Mouse (Mus musculus) adrenal gland, adult (tissue): ENCODE results near the gene Klf13.

ENCODE experiments used
- DNase-seq, 2 experiments: peaks; one replicate each; pipeline ENCODE4 v3.0.0; 2022 to 2023; ENCODE audit warnings: low spot score in 1 of 2; ENCODE audit not compliant: inconsistent age in 2 of 2

The Klf13 gene

GRCm38 (mm10) chr7:63938914-63939396 is at the start of gene Klf13:
Klf13 (minus strand) TSS chr7:63938915.
- peak; percentile 99 for DNase-seq

- no peak for DNase-seq
These were observed 49.7 kb upstream of the Klf13 start for GRCm38 (mm10) chr7:63988391-63988790.

DNA sequence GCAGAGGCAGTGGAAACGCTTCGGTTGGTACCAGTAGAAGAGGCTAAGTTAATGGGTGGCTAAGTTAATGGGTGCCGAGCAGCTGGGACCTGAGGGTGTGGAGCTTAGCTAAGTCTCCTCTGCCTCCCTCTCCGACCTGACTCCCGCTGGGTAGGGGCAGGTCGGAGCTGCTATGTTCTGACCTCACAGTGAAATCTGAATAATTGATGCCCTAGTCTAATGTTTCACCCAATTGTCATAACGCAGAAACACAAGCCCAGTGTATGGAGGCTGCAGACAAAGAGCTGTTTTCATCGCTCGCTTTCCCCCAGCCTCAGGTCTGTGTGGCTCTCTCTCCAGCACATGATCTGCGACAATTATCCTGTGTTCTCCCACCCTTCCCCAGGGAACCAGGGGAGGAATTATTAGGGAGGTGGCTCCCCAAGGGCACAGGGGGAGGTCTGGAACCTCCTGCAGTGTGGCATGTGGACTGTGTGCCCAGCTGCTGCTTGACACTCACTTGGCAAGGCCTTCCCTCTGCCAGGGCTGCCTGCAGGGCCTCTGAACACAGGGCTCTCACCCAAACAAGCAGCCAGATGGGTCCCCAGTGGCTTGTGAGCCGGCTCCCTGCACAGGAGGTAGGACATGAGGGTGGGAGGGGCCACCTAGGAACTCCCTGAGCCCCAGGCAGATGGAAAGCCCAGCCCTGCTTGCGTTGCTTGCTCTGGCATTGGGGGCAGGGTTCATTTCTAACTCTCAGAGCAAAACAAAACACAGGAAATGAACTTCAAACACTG is 47.9 kb upstream of the Klf13 start:
- DNase-seq = peak; percentile 42 to 74

GRCm38 (mm10) chr7:63985696-63986406 is 47.1 kb upstream of the Klf13 start:
- DNase-seq = no peak

DNA sequence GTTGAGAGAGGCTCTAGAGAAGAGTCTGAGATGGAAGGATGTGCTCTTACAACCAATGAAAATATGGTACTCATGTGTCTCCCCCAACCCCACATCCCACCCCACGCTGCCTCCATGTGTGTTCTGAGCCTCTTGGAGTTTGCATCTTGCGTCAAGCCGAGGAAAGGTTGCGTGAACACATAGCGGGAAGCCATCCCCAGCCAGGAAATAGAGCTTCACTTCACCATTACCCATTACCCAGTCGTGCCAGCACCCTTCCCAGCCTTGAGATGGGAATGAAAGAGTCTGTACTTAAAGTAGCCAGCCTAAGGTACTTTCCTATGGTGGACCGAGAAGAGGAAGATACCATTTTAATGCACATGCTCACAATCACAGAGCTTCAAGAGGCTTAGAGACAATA is 46.6 kb upstream of the Klf13 start:
- no peak for DNase-seq

- DNase-seq = no peak
These were observed 45.6 kb upstream of the Klf13 start for GRCm38 (mm10) chr7:63984329-63984728.

- DNase-seq = no peak
These were observed 38.9 kb upstream of the Klf13 start for GRCm38 (mm10) chr7:63977631-63978030.

- DNase-seq = no peak
These were observed 32.3 kb upstream of the Klf13 start for GRCm38 (mm10) chr7:63970986-63971385.

DNA sequence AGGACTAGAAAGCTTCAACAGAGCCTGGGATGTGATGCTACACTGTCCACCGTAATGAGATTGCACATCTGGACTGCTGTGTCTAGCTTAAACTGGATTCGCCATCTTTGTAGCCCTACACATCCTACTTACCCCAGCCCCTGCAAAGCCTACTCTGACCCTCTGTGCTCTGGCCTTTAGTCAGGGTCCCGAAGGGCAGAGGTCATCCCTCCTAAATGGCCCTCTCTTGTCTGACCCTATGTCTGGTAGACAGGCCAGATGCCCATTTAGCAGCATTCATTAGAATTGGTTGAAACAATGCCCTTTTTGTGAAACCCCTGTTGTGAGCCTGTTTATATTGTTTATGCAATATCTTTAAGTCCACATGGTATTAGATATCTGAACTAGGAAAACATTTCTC is 31.2 kb upstream of the Klf13 start:
- no peak for DNase-seq

DNA sequence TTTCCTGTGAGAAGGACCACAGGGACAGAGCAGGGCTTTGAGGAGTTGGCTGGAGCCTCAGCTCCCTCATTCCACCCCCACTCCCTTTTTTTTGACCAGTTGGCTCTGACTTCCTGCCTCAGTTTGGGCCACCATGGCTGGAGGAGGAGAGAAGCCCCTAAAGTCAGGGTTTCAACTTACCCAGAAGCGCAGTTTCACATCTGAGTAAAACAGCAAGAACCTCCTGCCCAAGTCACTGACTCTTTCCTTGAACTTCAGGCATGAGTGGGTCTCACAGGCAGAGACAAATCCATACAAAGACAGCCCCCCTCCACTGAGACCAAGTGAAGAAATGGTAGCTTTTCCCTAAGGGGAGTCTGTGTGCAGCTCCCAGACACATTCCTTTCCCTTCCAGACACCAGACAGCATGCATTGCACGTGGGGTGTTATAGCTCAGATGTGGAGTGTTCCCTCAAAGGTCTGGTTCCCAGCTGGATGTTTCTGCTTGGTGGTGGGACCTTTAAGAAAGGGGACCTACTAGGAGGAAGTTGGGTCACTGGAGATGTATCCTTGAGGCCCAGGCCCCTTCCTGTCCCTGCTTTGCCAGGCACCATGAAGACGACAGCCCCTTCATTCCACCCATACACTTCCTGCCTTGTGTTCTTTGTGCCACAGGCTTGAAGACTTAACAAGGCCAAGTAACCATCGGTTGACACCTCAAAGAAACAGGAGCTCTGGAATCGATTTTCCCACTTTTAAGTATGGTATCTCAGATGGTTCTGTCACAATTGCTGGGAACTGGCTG is 27.1 kb upstream of the Klf13 start:
- DNase-seq = no peak

GRCm38 (mm10) chr7:63965135-63965534 is 26.4 kb upstream of the Klf13 start:
- DNase-seq = no peak

- DNase-seq = no peak
These were observed 25.4 kb upstream of the Klf13 start for GRCm38 (mm10) chr7:63964121-63964520.

- no peak for DNase-seq
These were observed 24.9 kb upstream of the Klf13 start for GRCm38 (mm10) chr7:63963632-63964031.

- no peak for DNase-seq
These were observed 19.3 kb upstream of the Klf13 start for GRCm38 (mm10) chr7:63957872-63958640.

- peak; percentile 32 to 50 for DNase-seq
These were observed 18.4 kb upstream of the Klf13 start for GRCm38 (mm10) chr7:63956981-63957713.

DNA sequence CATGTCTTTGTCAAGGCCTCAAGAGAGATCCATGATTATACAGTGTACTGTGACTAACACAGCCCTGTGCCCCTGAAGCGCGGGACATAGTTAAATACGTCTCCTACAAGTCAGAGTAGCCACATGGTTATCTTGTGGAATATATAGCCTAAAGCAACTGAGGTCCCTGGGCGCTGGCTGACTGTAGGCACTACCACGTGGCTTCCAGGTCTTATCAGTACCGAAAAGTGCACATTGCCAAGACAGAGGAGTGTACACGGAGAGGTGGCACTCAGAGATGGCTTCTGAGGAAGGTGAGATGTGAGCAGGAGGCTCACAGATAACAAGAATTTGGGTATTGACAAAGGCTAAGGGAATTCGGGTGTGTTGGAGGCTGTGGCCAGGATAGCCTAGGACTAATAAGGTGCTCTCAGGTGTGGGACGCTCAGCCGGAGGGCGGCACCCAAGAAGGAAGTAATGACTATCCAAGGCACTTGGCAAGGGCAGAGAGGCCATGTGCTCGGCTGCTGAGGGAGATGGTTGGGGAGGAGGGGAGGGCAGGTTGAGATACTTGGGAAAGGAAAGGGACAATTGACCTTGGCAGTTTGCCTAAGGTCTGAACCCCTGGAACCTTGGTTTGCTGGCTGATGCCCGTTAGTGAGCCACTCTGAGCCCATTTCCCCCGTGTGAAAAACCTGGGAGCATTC is 17.6 kb upstream of the Klf13 start:
- DNase-seq = peak in 1 of 2 experiments; percentile 47

GRCm38 (mm10) chr7:63955440-63955839 is 16.7 kb upstream of the Klf13 start:
- no peak for DNase-seq

GRCm38 (mm10) chr7:63952077-63952898 is 13.6 kb upstream of the Klf13 start:
- no peak for DNase-seq
